Mouse (Mus musculus) embryonic facial prominence, embryonic 13.5 days (tissue): ENCODE data around the gene Pam. TPM values are rescaled to one million over a fixed set of nuclear protein-coding genes. Genes with fewer than 3 reads are reported as not detected.

Experiments used
- ATAC-seq: fragments of 200-750 bp; cut with Nextera tagmentation; 2 replicates; pipeline ENCODE4 v1.8.0; 2017; ENCODE audit warnings: low read depth; ENCODE audit not compliant: insufficient number of reproducible peaks, insufficient read depth, low FRiP score, low TSS enrichment
- H3K27ac ChIP-seq: fragments of 300-500 bp; sonication (generic); 2 replicates; pipeline ENCODE4 v1.5.1; 2015; ENCODE audit warnings: moderate library complexity, mild to moderate bottlenecking, inconsistent platforms
- H3K27me3 ChIP-seq: fragments of 300-500 bp; sonication (generic); 2 replicates; pipeline ENCODE4 v1.6.1; 2015; ENCODE audit warnings: mild to moderate bottlenecking, inconsistent platforms
- H3K36me3 ChIP-seq: fragments of 300-500 bp; sonication (generic); 2 replicates; pipeline ENCODE4 v1.6.1; 2015; ENCODE audit warnings: mild to moderate bottlenecking, inconsistent platforms
- H3K4me1 ChIP-seq: fragments of 300-500 bp; sonication (generic); 2 replicates; pipeline ENCODE4 v1.6.1; 2015; ENCODE audit warnings: inconsistent platforms
- H3K4me2 ChIP-seq: fragments of 300-500 bp; sonication (generic); 2 replicates; pipeline ENCODE4 v1.6.1; 2015; ENCODE audit warnings: moderate library complexity, mild to moderate bottlenecking, inconsistent platforms
- H3K4me3 ChIP-seq: fragments of 300-500 bp; sonication (generic); 2 replicates; pipeline ENCODE4 v1.5.1; 2015; ENCODE audit warnings: mild to moderate bottlenecking, inconsistent platforms
- H3K9ac ChIP-seq: fragments of 300-500 bp; sonication (generic); 2 replicates; pipeline ENCODE4 v1.6.1; 2015; ENCODE audit warnings: mild to moderate bottlenecking, inconsistent platforms
- H3K9me3 ChIP-seq: fragments of 300-500 bp; sonication (generic); 2 replicates; pipeline ENCODE4 v1.6.1; 2016; ENCODE audit warnings: inconsistent platforms
- WGBS: fragments of 180-500 bp; shearing (Covaris S2); methylation state at CpG from one replicate; pipeline ENCODE4 v1.1.7; 2015; ENCODE audit warnings: mixed read lengths; 5-methylcytosine and 5-hydroxymethylcytosine counted together
- polyA plus RNA-seq: library from polyadenylated mRNA; unstranded; fragments of >200 nt; fragmentation: Nextera tagmentation; extraction: Ambion mirVana; gene quantifications from 2 replicates; pipeline ENCODE4 v1.2.1, GENCODE M21; 2015

Gene Pam
- polyA plus RNA-seq, 1 experiment from 2014 or later = 53.5 TPM

GRCm38 (mm10) chr1:98078735-98079134, 16.7 kb downstream of the Pam start:
- no peak for ATAC-seq
- no peak overlapping the region for H3K4me2 ChIP-seq
- H3K9me3 ChIP-seq = no peaks in the 10 kb centered on the region
- H3K9ac ChIP-seq = no peak overlapping the region
- H3K27ac ChIP-seq = no peak overlapping the region
- H3K36me3 ChIP-seq = no peaks in the 10 kb centered on the region
- H3K4me3 ChIP-seq = no peak overlapping the region
- H3K27me3 ChIP-seq = no peaks in the 10 kb centered on the region
- H3K4me1 ChIP-seq = peaks cover 6% of the 10 kb centered on the region; the same call in 1 of the 2 replicates
- WGBS = 91% methylated on average over 7 of the region's 7 CpGs

DNA sequence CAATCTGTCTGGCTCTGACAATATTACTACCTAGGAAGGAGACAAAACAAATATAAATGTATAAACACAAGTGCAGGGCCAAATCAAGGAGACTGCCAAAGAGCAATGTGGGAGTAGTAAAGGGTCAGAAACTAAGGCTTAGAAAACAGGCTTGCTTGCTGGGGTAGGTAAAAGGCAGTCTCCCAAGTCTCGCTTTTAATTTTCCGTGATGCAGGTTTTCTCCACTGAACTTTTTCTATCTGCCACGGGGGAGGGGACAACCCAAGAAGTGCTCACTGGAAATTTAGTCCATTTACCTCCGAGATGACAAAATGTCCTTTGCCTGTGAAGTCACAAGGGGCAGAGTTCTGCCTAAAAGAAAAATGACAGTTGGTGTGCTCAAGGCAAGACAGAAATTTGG, 21.6 kb downstream of the Pam start:
- H3K36me3 ChIP-seq = no peaks in the 10 kb centered on the region
- no peak overlapping the region for H3K9ac ChIP-seq
- peaks cover 4% of the 10 kb centered on the region; the same call in 1 of the 2 replicates for H3K4me1 ChIP-seq
- no peak for ATAC-seq
- no peaks in the 10 kb centered on the region for H3K27me3 ChIP-seq
- H3K9me3 ChIP-seq = no peaks in the 10 kb centered on the region
- no peak overlapping the region for H3K4me2 ChIP-seq
- H3K27ac ChIP-seq = no peak overlapping the region
- no peak overlapping the region for H3K4me3 ChIP-seq
- 69% methylated on average over 4 of the region's 4 CpGs for whole genome bisulfite sequencing

DNA sequence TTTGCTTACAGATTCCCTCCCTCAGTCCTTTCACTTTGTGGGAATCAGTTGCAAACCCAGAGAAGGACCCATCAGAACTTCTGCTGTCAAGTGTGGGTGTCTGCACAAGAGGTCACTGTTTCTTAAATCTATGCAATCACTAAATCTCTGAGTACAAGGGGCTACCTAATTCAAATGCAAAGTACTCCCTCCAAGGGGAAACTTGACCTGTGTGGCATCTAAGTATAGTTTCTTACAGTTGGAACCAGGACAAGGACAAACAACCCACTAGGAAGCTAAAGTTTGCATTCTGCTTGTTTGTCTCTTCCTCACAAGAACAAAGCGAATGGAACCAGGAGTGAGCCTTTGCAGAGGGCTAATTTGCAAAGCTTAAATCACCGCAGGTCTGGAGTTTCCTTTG, 22.3 kb downstream of the Pam start:
- Histone ChIP-seq H3K9me3 (no peaks in the 10 kb centered on the region), H3K36me3 (no peaks in the 10 kb centered on the region), H3K4me2 (no peak overlapping the region), H3K27ac (no peak overlapping the region), H3K4me1 (peaks cover 4% of the 10 kb centered on the region; the same call in 1 of the 2 replicates), H3K27me3 (no peaks in the 10 kb centered on the region), H3K9ac (no peak overlapping the region), H3K4me3 (no peak overlapping the region)
- WGBS = 41% methylated on average over 2 of the region's 2 CpGs
- no peak for ATAC-seq

- WGBS = 58% methylated on average over 6 of the region's 6 CpGs
- H3K9ac ChIP-seq = no peak overlapping the region
- no peak overlapping the region for H3K4me3 ChIP-seq
- no peak for ATAC-seq
- H3K27ac ChIP-seq = no peak overlapping the region
- no peaks in the 10 kb centered on the region for H3K9me3 ChIP-seq
- H3K4me1 ChIP-seq = peaks cover 4% of the 10 kb centered on the region; the same call in 1 of the 2 replicates
- H3K4me2 ChIP-seq = no peak overlapping the region
- no peaks in the 10 kb centered on the region for H3K27me3 ChIP-seq
- H3K36me3 ChIP-seq = no peaks in the 10 kb centered on the region
Measured at GRCm38 (mm10) chr1:98072045-98072444, 23.4 kb downstream of the Pam start.

DNA sequence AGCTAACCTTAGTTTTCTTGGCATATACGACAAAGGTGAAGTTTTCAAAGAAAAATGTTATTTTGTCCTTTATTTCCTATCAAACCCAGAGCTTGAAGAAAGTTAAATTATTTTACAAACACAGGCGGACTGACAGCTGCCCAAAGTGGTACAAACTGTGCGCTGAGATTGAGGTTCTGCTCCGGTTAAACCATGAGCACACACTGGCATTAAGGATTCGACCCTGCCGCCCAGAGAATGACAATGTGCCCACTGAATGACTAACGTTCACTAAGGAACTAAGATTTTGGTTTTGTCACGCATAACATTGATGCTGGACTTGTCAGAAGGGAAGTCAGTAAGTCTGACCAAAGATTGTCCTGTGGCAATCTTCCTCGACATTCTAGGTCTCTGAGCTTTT, 24.0 kb downstream of the Pam start:
- no peaks in the 10 kb centered on the region for H3K27me3 ChIP-seq
- 85% methylated on average over 9 of the region's 9 CpGs for WGBS
- H3K27ac ChIP-seq = no peak overlapping the region
- no peaks in the 10 kb centered on the region for H3K9me3 ChIP-seq
- no peak overlapping the region for H3K4me3 ChIP-seq
- H3K4me1 ChIP-seq = peaks cover 4% of the 10 kb centered on the region; the same call in 1 of the 2 replicates
- no peak for ATAC-seq
- no peaks in the 10 kb centered on the region for H3K36me3 ChIP-seq
- H3K9ac ChIP-seq = no peak overlapping the region
- H3K4me2 ChIP-seq = no peak overlapping the region

DNA sequence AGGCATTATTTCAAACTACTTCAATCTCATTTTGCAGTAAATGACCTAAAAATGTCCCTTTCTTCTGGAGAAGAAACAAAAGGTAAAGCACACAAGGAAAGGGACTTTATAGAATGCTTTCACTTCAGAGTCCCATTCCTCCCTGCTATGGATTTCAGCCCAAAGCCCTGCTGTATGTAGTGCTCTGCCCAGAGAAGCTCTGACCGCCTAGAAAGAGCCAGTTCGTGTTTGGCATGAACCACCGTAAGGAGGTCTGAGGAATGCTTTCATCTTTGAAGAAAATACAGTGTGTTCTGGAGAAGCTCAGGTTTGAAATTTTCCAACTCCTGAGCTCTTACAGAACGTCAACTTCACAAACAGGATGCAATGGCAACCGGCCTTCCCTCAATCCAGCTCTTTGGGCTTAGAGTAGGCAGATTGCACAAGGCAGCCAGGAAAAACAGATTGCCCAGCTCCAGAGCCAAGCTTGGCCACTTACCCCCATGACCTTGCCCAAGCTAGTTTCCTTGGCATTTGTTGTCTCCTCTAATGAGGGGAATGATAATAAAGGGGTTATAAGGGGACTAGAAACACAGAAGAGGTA, 24.6 kb downstream of the Pam start:
- Histone ChIP-seq H3K36me3 (no peaks in the 10 kb centered on the region), H3K9me3 (no peaks in the 10 kb centered on the region), H3K4me1 (peaks cover 4% of the 10 kb centered on the region; the same call in 1 of the 2 replicates), H3K27ac (no peak overlapping the region), H3K4me2 (no peak overlapping the region), H3K27me3 (no peaks in the 10 kb centered on the region), H3K9ac (no peak overlapping the region), H3K4me3 (no peak overlapping the region)
- 62% methylated on average over 5 of the region's 5 CpGs for WGBS
- no peak for ATAC-seq

DNA sequence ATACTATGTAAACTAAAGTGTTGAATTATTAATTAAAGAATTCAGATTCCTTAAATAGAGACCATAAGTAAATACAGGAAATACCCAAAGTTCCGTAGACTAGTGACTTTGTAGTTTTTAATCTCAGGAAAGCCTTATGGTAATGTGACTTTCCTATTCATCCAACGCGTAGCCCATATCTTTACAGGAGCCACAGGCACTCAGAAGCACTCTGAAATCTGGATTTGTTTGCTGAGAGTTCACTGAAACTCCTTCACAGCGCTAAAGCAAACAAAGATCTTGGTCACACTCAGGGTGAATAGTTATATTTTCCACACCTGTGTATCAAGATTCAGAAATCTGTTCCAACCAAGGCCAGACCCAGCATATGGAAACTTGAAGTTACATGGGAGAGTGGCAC, 27.3 kb downstream of the Pam start:
- Histone ChIP-seq H3K9me3 (no peaks in the 10 kb centered on the region), H3K4me3 (no peak overlapping the region), H3K36me3 (no peaks in the 10 kb centered on the region), H3K27me3 (no peaks in the 10 kb centered on the region), H3K4me1 (peaks cover 1% of the 10 kb centered on the region; the same call in 1 of the 2 replicates), H3K9ac (no peak overlapping the region), H3K27ac (no peak overlapping the region), H3K4me2 (no peak overlapping the region)
- no peak for ATAC-seq
- 92% methylated on average over 4 of the region's 4 CpGs for WGBS

DNA sequence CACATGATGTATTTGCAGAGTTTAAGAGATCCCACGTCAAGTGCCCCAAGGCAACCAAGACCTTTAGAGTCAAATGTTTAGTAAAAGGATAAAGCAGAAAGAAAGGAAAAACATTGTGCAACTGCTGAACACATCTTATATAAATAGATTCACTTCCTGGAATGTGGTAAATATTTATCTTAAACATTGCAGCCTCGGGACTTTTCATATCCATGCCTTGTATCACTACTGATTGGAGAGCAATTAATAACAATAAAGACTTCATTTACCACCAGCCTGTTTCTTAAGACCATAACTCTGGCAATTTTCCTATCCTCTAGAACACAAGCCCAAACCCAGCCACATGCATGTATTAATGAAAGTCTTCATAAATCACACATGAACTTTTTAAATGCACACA, 33.4 kb downstream of the Pam start:
- 39% methylated on average over 2 of the region's 2 CpGs for WGBS
- no peaks in the 10 kb centered on the region for H3K9me3 ChIP-seq
- no peak overlapping the region for H3K9ac ChIP-seq
- no peaks in the 10 kb centered on the region for H3K27me3 ChIP-seq
- H3K27ac ChIP-seq = no peak overlapping the region
- H3K4me1 ChIP-seq = no peaks in the 10 kb centered on the region
- H3K4me2 ChIP-seq = no peak overlapping the region
- no peaks in the 10 kb centered on the region for H3K36me3 ChIP-seq
- H3K4me3 ChIP-seq = no peak overlapping the region
- ATAC-seq = no peak

GRCm38 (mm10) chr1:98059401-98059800, 36.0 kb downstream of the Pam start:
- Histone ChIP-seq H3K4me3 (no peak overlapping the region), H3K4me1 (0 out of 2 replicates have a peak, but pooled peaks cover 4% of the 10 kb centered on the region), H3K9me3 (no peaks in the 10 kb centered on the region), H3K4me2 (no peak overlapping the region), H3K9ac (no peak overlapping the region), H3K27me3 (no peaks in the 10 kb centered on the region), H3K27ac (no peak overlapping the region), H3K36me3 (no peaks in the 10 kb centered on the region)
- ATAC-seq = no peak
- WGBS = 86% methylated on average over 1 of the region's 1 CpGs

DNA sequence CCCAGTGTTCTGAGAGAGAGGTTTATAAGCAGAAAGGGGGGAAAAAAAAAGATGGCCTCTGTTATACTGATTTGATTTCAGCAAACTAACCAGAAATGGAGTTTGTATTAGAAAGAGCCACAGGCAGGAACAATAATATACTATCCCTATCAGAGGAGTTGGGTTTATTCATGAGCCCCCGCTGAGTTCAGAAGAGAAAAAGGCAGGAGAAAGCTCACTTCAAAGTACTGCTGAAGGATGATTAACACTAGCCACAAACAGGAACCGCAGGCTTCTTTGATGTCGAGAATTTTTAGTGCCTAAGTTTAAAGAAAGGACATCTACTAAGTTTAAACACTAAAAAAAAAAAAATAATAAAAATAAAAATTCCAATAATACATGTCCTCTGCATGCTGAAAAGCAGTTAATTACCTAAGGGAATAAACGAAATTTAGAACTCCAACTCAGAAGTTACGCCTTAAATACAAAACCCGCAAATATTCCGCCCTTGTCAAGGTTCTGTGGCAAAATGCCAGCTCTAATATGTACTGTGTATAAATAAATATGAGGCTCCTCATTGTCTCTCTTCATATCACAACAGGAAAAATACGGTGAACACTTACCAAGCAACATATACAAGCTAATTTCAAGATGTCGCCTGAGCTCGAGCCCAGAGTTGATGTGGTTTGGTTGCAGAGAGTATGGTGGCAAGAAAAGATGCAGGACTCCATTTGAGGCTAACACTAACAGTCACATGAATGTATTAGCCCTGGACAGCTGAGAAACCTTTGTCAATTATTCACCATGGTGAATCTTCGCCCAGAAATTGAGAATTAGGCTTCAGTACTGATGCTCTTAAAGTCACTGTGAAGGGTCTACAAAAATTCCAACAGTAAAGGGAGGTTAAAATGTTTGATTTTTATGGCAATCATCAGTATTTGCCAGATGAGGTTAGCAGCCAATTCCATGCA, 38.2 kb downstream of the Pam start:
- Histone ChIP-seq H3K9me3 (no peaks in the 10 kb centered on the region), H3K9ac (no peak overlapping the region), H3K27me3 (no peaks in the 10 kb centered on the region), H3K4me3 (no peak overlapping the region), H3K36me3 (no peaks in the 10 kb centered on the region), H3K4me1 (0 out of 2 replicates have a peak, but pooled peaks cover 4% of the 10 kb centered on the region), H3K4me2 (no peak overlapping the region), H3K27ac (no peak overlapping the region)
- WGBS = 57% methylated on average over 11 of the region's 11 CpGs
- no peak for ATAC-seq

- 79% methylated on average over 6 of the region's 6 CpGs for WGBS
- H3K36me3 ChIP-seq = no peaks in the 10 kb centered on the region
- no peak overlapping the region for H3K9ac ChIP-seq
- no peaks in the 10 kb centered on the region for H3K9me3 ChIP-seq
- no peak for ATAC-seq
- no peaks in the 10 kb centered on the region for H3K27me3 ChIP-seq
- H3K4me2 ChIP-seq = no peak overlapping the region
- no peak overlapping the region for H3K4me3 ChIP-seq
- H3K27ac ChIP-seq = no peak overlapping the region
- H3K4me1 ChIP-seq = 0 out of 2 replicates have a peak, but pooled peaks cover 4% of the 10 kb centered on the region
Measured at GRCm38 (mm10) chr1:98056277-98056676, 39.2 kb downstream of the Pam start.

DNA sequence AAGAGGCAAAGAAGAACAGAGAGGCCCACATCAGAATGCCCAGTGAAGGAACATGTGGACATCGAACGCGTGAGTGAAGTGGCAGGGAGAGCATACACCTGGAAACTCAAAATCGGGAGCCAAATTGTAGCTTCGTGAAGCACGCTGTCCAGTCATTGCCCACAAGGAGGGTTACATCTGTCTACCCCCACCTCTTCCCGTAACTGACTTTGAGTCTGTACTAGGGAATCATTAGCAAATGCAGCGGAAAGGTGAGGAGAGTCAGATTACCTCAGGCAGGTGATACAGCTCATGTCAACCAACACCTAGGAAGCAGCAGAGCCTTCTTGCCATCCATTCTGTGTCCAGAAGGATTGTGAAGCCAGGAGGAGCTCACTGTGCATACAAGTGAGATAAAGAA, 39.9 kb downstream of the Pam start:
- H3K27me3 ChIP-seq = no peaks in the 10 kb centered on the region

More for the DNA sequence above, 39.9 kb downstream of the Pam start:
- no peak overlapping the region for H3K4me3 ChIP-seq
- no peak overlapping the region for H3K4me2 ChIP-seq
- no peak overlapping the region for H3K9ac ChIP-seq
- no peaks in the 10 kb centered on the region for H3K36me3 ChIP-seq
- 92% methylated on average over 8 of the region's 8 CpGs for WGBS
- H3K9me3 ChIP-seq = no peaks in the 10 kb centered on the region
- H3K27ac ChIP-seq = no peak overlapping the region
- H3K4me1 ChIP-seq = 0 out of 2 replicates have a peak, but pooled peaks cover 4% of the 10 kb centered on the region
- ATAC-seq = no peak
